Mouse (Mus musculus): ENCODE measurements around the gene Rcor1.

Gene Rcor1

GRCm38 (mm10) chr12:111038976-111039612 is at the start of gene Rcor1:
Gene Rcor1, plus strand, starts transcription at chr12:111039351.
- DNase-seq (ENCODE audit: low read depth, low spot score) = peak; percentile 99

- no peak for DNase-seq (ENCODE audit: low read depth, low spot score)
Observed at GRCm38 (mm10) chr12:110989409-110989808, 49.7 kb upstream of the Rcor1 start.

- no peak for DNase-seq (ENCODE audit: low read depth, low spot score)
Observed at GRCm38 (mm10) chr12:110990500-110990899, 48.7 kb upstream of the Rcor1 start.

GRCm38 (mm10) chr12:110991361-110992127 is 47.6 kb upstream of the Rcor1 start:
- DNase-seq (ENCODE audit: low read depth, low spot score) = peak; percentile 66

- peak; percentile 81 for DNase-seq (ENCODE audit: low read depth, low spot score)
Observed at GRCm38 (mm10) chr12:110992128-110992553, 47.0 kb upstream of the Rcor1 start.

GRCm38 (mm10) chr12:110992771-110993170 is 46.4 kb upstream of the Rcor1 start:
- DNase-seq (ENCODE audit: low read depth, low spot score) = no peak

GRCm38 (mm10) chr12:110993226-110993625 is 45.9 kb upstream of the Rcor1 start:
- DNase-seq (ENCODE audit: low read depth, low spot score) = no peak

- DNase-seq (ENCODE audit: low read depth, low spot score) = no peak
Observed at GRCm38 (mm10) chr12:110994666-110995065, 44.5 kb upstream of the Rcor1 start.

- no peak for DNase-seq (ENCODE audit: low read depth, low spot score)
Observed at GRCm38 (mm10) chr12:110998092-110998491, 41.1 kb upstream of the Rcor1 start.

- DNase-seq (ENCODE audit: low read depth, low spot score) = no peak
Observed at GRCm38 (mm10) chr12:110999820-111000219, 39.3 kb upstream of the Rcor1 start.

- DNase-seq (ENCODE audit: low read depth, low spot score) = no peak
Observed at GRCm38 (mm10) chr12:111000956-111001355, 38.2 kb upstream of the Rcor1 start.

- no peak for DNase-seq (ENCODE audit: low read depth, low spot score)
Observed at GRCm38 (mm10) chr12:111004142-111004541, 35.0 kb upstream of the Rcor1 start.

GRCm38 (mm10) chr12:111005803-111006202 is 33.3 kb upstream of the Rcor1 start:
- DNase-seq (ENCODE audit: low read depth, low spot score) = no peak

GRCm38 (mm10) chr12:111006339-111006738 is 32.8 kb upstream of the Rcor1 start:
- DNase-seq (ENCODE audit: low read depth, low spot score) = no peak

GRCm38 (mm10) chr12:111007134-111008103 is 31.7 kb upstream of the Rcor1 start:
- no peak for DNase-seq (ENCODE audit: low read depth, low spot score)

- DNase-seq (ENCODE audit: low read depth, low spot score) = no peak
Observed at GRCm38 (mm10) chr12:111008500-111009490, 30.4 kb upstream of the Rcor1 start.

GRCm38 (mm10) chr12:111009615-111010257 is 29.4 kb upstream of the Rcor1 start:
- no peak for DNase-seq (ENCODE audit: low read depth, low spot score)

GRCm38 (mm10) chr12:111016807-111017206 is 22.3 kb upstream of the Rcor1 start:
- no peak for DNase-seq (ENCODE audit: low read depth, low spot score)

GRCm38 (mm10) chr12:111018068-111018467 is 21.1 kb upstream of the Rcor1 start:
- DNase-seq (ENCODE audit: low read depth, low spot score) = no peak

- DNase-seq (ENCODE audit: low read depth, low spot score) = no peak
Observed at GRCm38 (mm10) chr12:111019086-111019485, 20.1 kb upstream of the Rcor1 start.
